Mouse (Mus musculus): ENCODE measurements around the gene Spdya. TPM values are rescaled to one million over a fixed set of nuclear protein-coding genes. Genes with fewer than 3 reads are reported as not detected.
"Not testable (repeated sequence)": the region's sequence is repeated elsewhere in the genome, so short reads cannot be mapped to it uniquely, and the experiment has no call there.

Gene Spdya
- polyA plus RNA-seq, 1 experiment from 2014 or later, result 0.62 TPM

DNA sequence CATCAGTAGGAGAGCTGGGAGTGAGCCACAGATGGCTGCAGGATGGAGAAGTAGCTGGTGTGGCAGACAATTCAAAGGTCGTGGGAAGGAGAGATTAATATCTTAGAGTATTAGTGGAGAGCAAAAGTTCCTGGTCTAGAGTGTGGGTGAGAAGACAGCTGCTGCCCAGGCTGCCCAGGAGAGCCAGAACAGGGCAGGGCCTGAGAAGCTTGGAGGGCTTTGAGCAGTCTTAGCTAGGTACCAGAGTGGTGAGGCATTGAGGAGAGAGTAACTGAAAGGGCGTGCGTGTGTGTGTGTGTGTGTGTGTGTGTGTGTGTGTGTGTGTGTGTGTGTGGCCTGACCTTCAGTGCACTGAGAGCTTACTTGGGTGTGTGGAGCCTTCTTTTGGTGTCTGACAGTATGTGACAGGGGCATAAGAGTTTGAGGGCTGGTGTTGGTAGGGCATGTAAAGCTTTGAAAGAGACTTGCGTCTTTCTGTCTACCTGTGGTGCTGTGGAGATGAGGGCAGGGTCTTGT, 85.9 kb downstream of the Spdya start:
- 88% methylated on average over 4 of the region's 4 CpGs for WGBS
- ATAC-seq (ENCODE audit: low FRiP score, low TSS enrichment) (no peak), DNase-seq (ENCODE audit: low spot score) (no peak)
- Histone ChIP-seq H3K27me3 (ENCODE audit: control insufficient read depth, insufficient read depth, low read length) (no peaks in the 10 kb centered on the region), H3K27ac (replicated peaks) (no peak overlapping the region), H3K9ac (ENCODE audit: low read length) (no peak overlapping the region), H3K4me3 (ENCODE audit: low read depth, low read length) (no peak overlapping the region), H3K9me3 (ENCODE audit: control insufficient read depth, low read length) (no peaks in the 10 kb centered on the region), H3K36me3 (ENCODE audit: control insufficient read depth, insufficient read depth, low read length) (peaks cover 17% of the 10 kb centered on the region), H3K4me1 (replicated peaks; ENCODE audit: control insufficient read depth, insufficient read depth) (no peaks in the 10 kb centered on the region), H3K4me2 (replicated peaks; ENCODE audit: low read depth) (no peak overlapping the region)
- TF ChIP-seq CTCF (IDR thresholded peaks at IDR 0.05; ENCODE audit: low read depth) (no peak), EP300 (optimal IDR thresholded peaks at IDR 0.05) (no peak)

DNA sequence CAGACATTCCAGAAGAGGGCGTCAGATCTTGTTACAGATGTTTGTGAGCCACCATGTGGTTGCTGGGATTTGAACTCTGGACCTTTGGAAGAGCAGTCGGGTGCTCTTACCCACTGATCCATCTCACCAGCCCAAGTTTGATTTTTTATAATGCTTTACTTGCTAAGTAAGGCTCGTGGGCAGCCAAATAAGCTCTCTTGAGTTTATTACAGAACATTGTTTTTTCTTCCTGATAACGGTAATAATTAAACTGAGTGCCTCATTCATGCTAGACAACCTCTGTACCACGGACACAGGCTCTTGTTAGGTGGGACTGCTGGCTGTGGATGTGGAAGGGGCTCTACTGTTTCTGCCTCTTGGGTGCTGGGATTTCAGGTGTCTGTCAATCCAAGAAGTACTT, 87.2 kb downstream of the Spdya start:
- 69% methylated on average over 5 of the region's 5 CpGs for WGBS

More for the DNA sequence above, 87.2 kb downstream of the Spdya start:
- H3K4me1 ChIP-seq (replicated peaks; ENCODE audit: control insufficient read depth, insufficient read depth); H3K4me3 ChIP-seq (ENCODE audit: low read depth, low read length); H3K4me2 ChIP-seq (replicated peaks; ENCODE audit: low read depth); H3K27me3 ChIP-seq (ENCODE audit: control insufficient read depth, insufficient read depth, low read length); H3K9me3 ChIP-seq (ENCODE audit: control insufficient read depth, low read length); H3K9ac ChIP-seq (ENCODE audit: low read length); DNase-seq (ENCODE audit: low spot score); ATAC-seq (ENCODE audit: low FRiP score, low TSS enrichment); H3K27ac ChIP-seq (replicated peaks): not testable (repeated sequence)
- peaks cover 16% of the 10 kb centered on the region for H3K36me3 ChIP-seq (ENCODE audit: control insufficient read depth, insufficient read depth, low read length)

Other genes starting within 250 kb of the Spdya start
- 1.4 TPM in 2 replicates for gene Emilin2, start 240.1 kb upstream of the Spdya start, polyA plus RNA-seq (2015; fragmentation: Nextera tagmentation; extraction: Ambion mirVana)
- 0.46 and 0.98 TPM in 2 replicates for gene Gm4707, start 92.1 kb upstream of the Spdya start, polyA plus RNA-seq (2015; fragmentation: Nextera tagmentation; extraction: Ambion mirVana)
- gene Smchd1, start 76.7 kb upstream of the Spdya start, polyA plus RNA-seq (2015; fragmentation: Nextera tagmentation; extraction: Ambion mirVana), result 21.5 and 22.6 TPM in 2 replicates
- gene Ndc80, start 25.2 kb upstream of the Spdya start, polyA plus RNA-seq (2015; fragmentation: Nextera tagmentation; extraction: Ambion mirVana), result 9.6 and 11.3 TPM in 2 replicates
- 28.0 and 30.6 TPM in 2 replicates for gene Wdr43, start 63.8 kb downstream of the Spdya start, polyA plus RNA-seq (2015; fragmentation: Nextera tagmentation; extraction: Ambion mirVana)
- 0.55 and 0.68 TPM in 2 replicates for gene Togaram2, start 121.2 kb downstream of the Spdya start, polyA plus RNA-seq (2015; fragmentation: Nextera tagmentation; extraction: Ambion mirVana)
- gene Pcare, start 200.8 kb downstream of the Spdya start, polyA plus RNA-seq (2015; fragmentation: Nextera tagmentation; extraction: Ambion mirVana), result 0.04 TPM in 1 of 2 replicates, not detected in the other
- gene Clip4, start 216.4 kb downstream of the Spdya start, polyA plus RNA-seq (2015; fragmentation: Nextera tagmentation; extraction: Ambion mirVana), result 12.5 and 14.2 TPM in 2 replicates

Measured in stomach, postnatal 0 days (tissue).